8 mouse cellular contexts compared by ENCODE assay signal in the genomic region with DNA sequence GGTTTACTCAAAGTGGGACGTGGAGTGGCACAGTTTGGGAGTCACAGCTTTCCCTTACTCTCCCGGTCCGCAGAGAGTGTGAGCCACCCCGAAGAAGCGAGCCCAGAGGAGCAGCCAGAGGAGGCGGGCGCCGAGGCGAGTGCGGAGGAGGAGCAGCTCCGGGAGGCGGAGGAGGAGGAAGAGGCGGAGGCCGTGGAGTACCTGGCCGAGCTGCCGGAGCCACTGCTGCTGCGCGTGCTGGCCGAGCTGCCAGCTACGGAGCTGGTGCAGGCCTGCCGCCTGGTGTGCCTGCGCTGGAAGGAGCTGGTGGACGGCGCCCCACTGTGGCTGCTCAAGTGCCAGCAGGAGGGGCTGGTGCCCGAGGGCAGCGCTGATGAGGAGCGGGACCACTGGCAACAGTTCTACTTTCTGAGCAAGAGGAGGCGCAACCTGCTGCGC. TPM values are rescaled to one million over a fixed set of nuclear protein-coding genes. Genes with fewer than 3 reads are reported as not detected.
DNase-seq lines count a peak whose midpoint lies in the region; ATAC-seq and TF ChIP-seq lines count a peak whose summit lies in the region.

No protein-coding gene starts in this region.

- WGBS in bone marrow, adult 2 months = under 1% methylated on average over 29 of the region's 29 CpGs
- under 1% methylated on average over 29 of the region's 29 CpGs for WGBS in forebrain, embryonic 12.5 days
- WGBS in heart, embryonic 16.5 days = 0% methylated on average over 27 of the region's 29 CpGs
- 1% methylated on average over 29 of the region's 29 CpGs for WGBS in liver, embryonic 14.5 days (ENCODE audit: insufficient replicate concordance)
- under 1% methylated on average over 29 of the region's 29 CpGs for WGBS in stomach, embryonic 16.5 days

- peak; percentile 22; the same call in 1 of the 2 replicates for ATAC-seq in forebrain, embryonic 12.5 days (ENCODE audit: low FRiP score)
- ATAC-seq in heart, embryonic 16.5 days (replicated peaks; ENCODE audit: extremely low read depth, insufficient read depth, low FRiP score) = peak; percentile 24; the same call in 1 of the 2 replicates
- no peak for ATAC-seq in liver, embryonic 14.5 days (ENCODE audit: insufficient read depth)
- ATAC-seq in stomach, embryonic 16.5 days (ENCODE audit: insufficient read depth, low FRiP score) = peak; percentile 39; the same call in 1 of the 2 replicates

- no peak for TF ChIP-seq POLR2A in bone marrow, adult 2 months (IDR thresholded peaks at IDR 0.05; ENCODE audit: borderline replicate concordance, control insufficient read depth, low read depth, low read length)

- peak; percentile 81 to 84 for DNase-seq in B cell, adult 2 months
- DNase-seq in kidney, postnatal 14 days = peak; percentile 88
- no peak for DNase-seq in liver, embryonic 14.5 days (ENCODE audit: low read depth in 3 of 3, low spot score in 3 of 3)
- DNase-seq in neural tube, embryonic 10.5 days (ENCODE audit: extremely low spot score, low spot score) = peak; percentile 77

- H3K9me3 ChIP-seq in forebrain, embryonic 12.5 days = no peaks in the 10 kb centered on the region
- H3K9me3 ChIP-seq in heart, embryonic 16.5 days (replicated peaks; ENCODE audit: control insufficient read depth, low read length) = no peaks in the 10 kb centered on the region
- no peaks in the 10 kb centered on the region for H3K9me3 ChIP-seq in liver, embryonic 14.5 days (ENCODE audit: control insufficient read depth, low read length)
- H3K9me3 ChIP-seq in stomach, embryonic 16.5 days (replicated peaks; ENCODE audit: control insufficient read depth, low read length) = no peaks in the 10 kb centered on the region

- peak; percentile 70 for TF ChIP-seq CTCF in bone marrow, adult 2 months (IDR thresholded peaks at IDR 0.05; ENCODE audit: control insufficient read depth, insufficient read depth, low read length)
- peak; percentile 78 for TF ChIP-seq CTCF in liver, embryonic 14.5 days (IDR thresholded peaks at IDR 0.05; ENCODE audit: low read depth)

- peaks cover 82% of the 10 kb centered on the region for H3K27me3 ChIP-seq in forebrain, embryonic 12.5 days
- peaks cover 72% of the 10 kb centered on the region for H3K27me3 ChIP-seq in heart, embryonic 16.5 days (ENCODE audit: control insufficient read depth, insufficient read depth, low read length)
- H3K27me3 ChIP-seq in liver, embryonic 14.5 days (ENCODE audit: control insufficient read depth, insufficient read depth, low read length) = peaks cover 70% of the 10 kb centered on the region
- H3K27me3 ChIP-seq in stomach, embryonic 16.5 days (ENCODE audit: control insufficient read depth, insufficient read depth, low read length) = peaks cover 71% of the 10 kb centered on the region

- no peak overlapping the region for H3K4me3 ChIP-seq in bone marrow, adult 2 months (replicated peaks; ENCODE audit: control insufficient read depth, low read depth, low read length)
- peak overlapping the region; percentile 29 for H3K4me3 ChIP-seq in forebrain, embryonic 12.5 days (replicated peaks)
- peak overlapping the region; percentile 46 for H3K4me3 ChIP-seq in heart, embryonic 16.5 days (ENCODE audit: low read length)
- no peak overlapping the region for H3K4me3 ChIP-seq in liver, embryonic 14.5 days (ENCODE audit: insufficient read depth in 1 of 2, low read depth in 2 of 2, low read length in 2 of 2)
- peak overlapping the region; percentile 30 for H3K4me3 ChIP-seq in stomach, embryonic 16.5 days (replicated peaks; ENCODE audit: low read length)

- no peaks in the 10 kb centered on the region for H3K36me3 ChIP-seq in forebrain, embryonic 12.5 days (replicated peaks)
- no peaks in the 10 kb centered on the region for H3K36me3 ChIP-seq in heart, embryonic 16.5 days (ENCODE audit: control insufficient read depth, insufficient read depth)
- no peaks in the 10 kb centered on the region for H3K36me3 ChIP-seq in liver, embryonic 14.5 days (replicated peaks; ENCODE audit: control insufficient read depth, insufficient read depth, low read depth)
- H3K36me3 ChIP-seq in stomach, embryonic 16.5 days (ENCODE audit: control insufficient read depth, insufficient read depth, low read length) = no peaks in the 10 kb centered on the region

- H3K27ac ChIP-seq in bone marrow, adult 2 months (ENCODE audit: control insufficient read depth, insufficient read depth, low read depth, low read length, poor library complexity) = peak overlapping the region; percentile 7; the same call in 1 of the 2 replicates
- 0 out of 2 replicates have a peak overlapping the region, but pooled peaks have one; percentile 36 for H3K27ac ChIP-seq in forebrain, embryonic 12.5 days
- H3K27ac ChIP-seq in heart, embryonic 16.5 days (ENCODE audit: low read length) = no peak overlapping the region
- H3K27ac ChIP-seq in liver, embryonic 14.5 days = no peak overlapping the region
- no peak overlapping the region for H3K27ac ChIP-seq in stomach, embryonic 16.5 days (ENCODE audit: low read length)

- peak overlapping the region; percentile 58 for H3K4me2 ChIP-seq in forebrain, embryonic 12.5 days
- H3K4me2 ChIP-seq in heart, embryonic 16.5 days (ENCODE audit: low read depth, low read length) = peak overlapping the region; percentile 72
- H3K4me2 ChIP-seq in liver, embryonic 14.5 days (ENCODE audit: low read depth) = no peak overlapping the region; the same call in 1 of the 2 replicates
- H3K4me2 ChIP-seq in stomach, embryonic 16.5 days (ENCODE audit: low read depth, low read length) = peak overlapping the region; percentile 54

- peak overlapping the region; percentile 58 for H3K9ac ChIP-seq in forebrain, embryonic 12.5 days
- peak overlapping the region; percentile 57; the same call in 1 of the 2 replicates for H3K9ac ChIP-seq in heart, embryonic 16.5 days (ENCODE audit: low read length)
- no peak overlapping the region for H3K9ac ChIP-seq in liver, embryonic 14.5 days (replicated peaks)
- no peak overlapping the region for H3K9ac ChIP-seq in stomach, embryonic 16.5 days (ENCODE audit: low read length)

- no peak for TF ChIP-seq EP300 in liver, embryonic 14.5 days (IDR thresholded peaks at IDR 0.05; ENCODE audit: low read depth)

- no peaks in the 10 kb centered on the region; the same call in 1 of the 2 replicates for H3K4me1 ChIP-seq in bone marrow, adult 2 months (ENCODE audit: control insufficient read depth, insufficient read depth, low read length)
- peaks cover 46% of the 10 kb centered on the region for H3K4me1 ChIP-seq in forebrain, embryonic 12.5 days
- H3K4me1 ChIP-seq in heart, embryonic 16.5 days (ENCODE audit: control insufficient read depth, insufficient read depth, low read length) = peaks cover 9% of the 10 kb centered on the region; the same call in 1 of the 2 replicates
- peaks cover 3 to 4% of the 10 kb centered on the region in 2 experiments; a peak in 1 of 4 replicates for H3K4me1 ChIP-seq in liver, embryonic 14.5 days (replicated peaks; ENCODE audit: control insufficient read depth in 2 of 2, insufficient read depth in 2 of 2, low read length in 1 of 2)
- peaks cover 12% of the 10 kb centered on the region for H3K4me1 ChIP-seq in stomach, embryonic 16.5 days (ENCODE audit: control insufficient read depth, insufficient read depth, low read length)

RNA-seq across cellular contexts. Expression of a gene that starts 3.6 kb away (rescaled TPM):
- polyA plus RNA-seq in bone marrow, adult 2 months (2011; ENCODE audit: insufficient read depth, insufficient read length, low replicate concordance, missing spikeins) = not detected in 2 replicates
- 1.2 and 1.5 TPM in 2 replicates for polyA plus RNA-seq in forebrain, embryonic 12.5 days (2016; fragmentation: Nextera tagmentation; extraction: Ambion mirVana)
- polyA plus RNA-seq in heart, embryonic 16.5 days (2015; fragmentation: Nextera tagmentation; extraction: Ambion mirVana) = 0.60 and 1.0 TPM in 2 replicates
- 0.04 and 0.09 TPM in 2 replicates for polyA plus RNA-seq in liver, embryonic 14.5 days (2012; rRNA removed)
- polyA plus RNA-seq in liver, embryonic 14.5 days (2014; fragmentation: Nextera tagmentation; extraction: Ambion mirVana) = 0.08 TPM in 1 of 2 replicates, not detected in the other
- 0.29 and 0.58 TPM in 2 replicates for polyA plus RNA-seq in stomach, embryonic 16.5 days (2015; fragmentation: Nextera tagmentation; extraction: Ambion mirVana)

RNA-seq across cellular contexts. Expression of a gene that starts 3.7 kb away (rescaled TPM):
- 1.7 TPM in 1 of 2 replicates, not detected in the other for polyA plus RNA-seq in bone marrow, adult 2 months (2011; ENCODE audit: insufficient read depth, insufficient read length, low replicate concordance, missing spikeins)
- polyA plus RNA-seq in forebrain, embryonic 12.5 days (2016; fragmentation: Nextera tagmentation; extraction: Ambion mirVana) = 57.5 and 60.5 TPM in 2 replicates
- polyA plus RNA-seq in heart, embryonic 16.5 days (2015; fragmentation: Nextera tagmentation; extraction: Ambion mirVana) = 32.4 and 33.8 TPM in 2 replicates
- polyA plus RNA-seq in liver, embryonic 14.5 days (2012; rRNA removed) = 1.0 and 1.2 TPM in 2 replicates
- 0.43 and 0.46 TPM in 2 replicates for polyA plus RNA-seq in liver, embryonic 14.5 days (2014; fragmentation: Nextera tagmentation; extraction: Ambion mirVana)
- polyA plus RNA-seq in stomach, embryonic 16.5 days (2015; fragmentation: Nextera tagmentation; extraction: Ambion mirVana) = 6.5 and 7.5 TPM in 2 replicates

RNA-seq across cellular contexts. Expression of a gene that starts 12.1 kb away (rescaled TPM):
- polyA plus RNA-seq in bone marrow, adult 2 months (2011; ENCODE audit: insufficient read depth, insufficient read length, low replicate concordance, missing spikeins) = 3.4 and 11.2 TPM in 2 replicates
- polyA plus RNA-seq in forebrain, embryonic 12.5 days (2016; fragmentation: Nextera tagmentation; extraction: Ambion mirVana) = 14.9 and 16.4 TPM in 2 replicates
- 21.7 and 24.4 TPM in 2 replicates for polyA plus RNA-seq in heart, embryonic 16.5 days (2015; fragmentation: Nextera tagmentation; extraction: Ambion mirVana)
- 7.4 and 7.5 TPM in 2 replicates for polyA plus RNA-seq in liver, embryonic 14.5 days (2012; rRNA removed)
- 15.0 and 15.1 TPM in 2 replicates for polyA plus RNA-seq in liver, embryonic 14.5 days (2014; fragmentation: Nextera tagmentation; extraction: Ambion mirVana)
- polyA plus RNA-seq in stomach, embryonic 16.5 days (2015; fragmentation: Nextera tagmentation; extraction: Ambion mirVana) = 16.2 and 17.4 TPM in 2 replicates

RNA-seq across cellular contexts. Expression of a gene that starts 33.5 kb away (rescaled TPM):
- polyA plus RNA-seq in bone marrow, adult 2 months (2011; ENCODE audit: insufficient read depth, insufficient read length, low replicate concordance, missing spikeins) = 1.7 and 5.6 TPM in 2 replicates
- polyA plus RNA-seq in forebrain, embryonic 12.5 days (2016; fragmentation: Nextera tagmentation; extraction: Ambion mirVana) = 6.4 and 8.0 TPM in 2 replicates
- polyA plus RNA-seq in heart, embryonic 16.5 days (2015; fragmentation: Nextera tagmentation; extraction: Ambion mirVana) = 0.02 TPM in 1 of 2 replicates, not detected in the other
- polyA plus RNA-seq in liver, embryonic 14.5 days (2012; rRNA removed) = 0.16 and 0.22 TPM in 2 replicates
- polyA plus RNA-seq in liver, embryonic 14.5 days (2014; fragmentation: Nextera tagmentation; extraction: Ambion mirVana) = 0.04 and 0.05 TPM in 2 replicates
- polyA plus RNA-seq in stomach, embryonic 16.5 days (2015; fragmentation: Nextera tagmentation; extraction: Ambion mirVana) = 0.04 and 0.06 TPM in 2 replicates

RNA-seq across cellular contexts. Expression of a gene that starts 33.8 kb away (rescaled TPM):
- polyA plus RNA-seq in bone marrow, adult 2 months (2011; ENCODE audit: insufficient read depth, insufficient read length, low replicate concordance, missing spikeins) = 7.4 and 13.9 TPM in 2 replicates
- 76.1 and 81.6 TPM in 2 replicates for polyA plus RNA-seq in forebrain, embryonic 12.5 days (2016; fragmentation: Nextera tagmentation; extraction: Ambion mirVana)
- 35.5 and 36.0 TPM in 2 replicates for polyA plus RNA-seq in heart, embryonic 16.5 days (2015; fragmentation: Nextera tagmentation; extraction: Ambion mirVana)
- 7.5 and 9.4 TPM in 2 replicates for polyA plus RNA-seq in liver, embryonic 14.5 days (2012; rRNA removed)
- polyA plus RNA-seq in liver, embryonic 14.5 days (2014; fragmentation: Nextera tagmentation; extraction: Ambion mirVana) = 17.7 and 19.1 TPM in 2 replicates
- polyA plus RNA-seq in stomach, embryonic 16.5 days (2015; fragmentation: Nextera tagmentation; extraction: Ambion mirVana) = 35.1 and 36.1 TPM in 2 replicates

Comparison
In these comparisons a context has a peak if more than half of its experiments do, and no peak if none do; other contexts are left out.
1. DNase-seq: peak in B cell, adult 2 months (2 of 2), kidney, postnatal 14 days (single experiment) and neural tube, embryonic 10.5 days (single experiment); none in liver, embryonic 14.5 days (0 of 3).
2. H3K27ac ChIP-seq: peak in bone marrow, adult 2 months (single experiment) and forebrain, embryonic 12.5 days (single experiment); none in heart, embryonic 16.5 days (single experiment), liver, embryonic 14.5 days (single experiment) and stomach, embryonic 16.5 days (single experiment).
3. H3K4me3 ChIP-seq: peak in forebrain, embryonic 12.5 days (single experiment), heart, embryonic 16.5 days (single experiment) and stomach, embryonic 16.5 days (single experiment); none in bone marrow, adult 2 months (single experiment) and liver, embryonic 14.5 days (0 of 2).
4. H3K9ac ChIP-seq: peak in forebrain, embryonic 12.5 days (single experiment) and heart, embryonic 16.5 days (single experiment); none in liver, embryonic 14.5 days (single experiment) and stomach, embryonic 16.5 days (single experiment).